Mouse (Mus musculus): ENCODE results near the gene Edem3.

GRCm38 (mm10) chr1:151777616-151778015, 22.4 kb downstream of the Edem3 start:
- no peak for TF ChIP-seq CTCF (IDR thresholded peaks at IDR 0.05; ENCODE audit: low read depth)
- TF ChIP-seq EP300 (optimal IDR thresholded peaks at IDR 0.05), result no peak

All from stomach, postnatal 0 days (tissue).